Mouse (Mus musculus) brain, embryonic 14.5 days (tissue): Measurements from ENCODE around the gene Gm20379. TPM values are rescaled to one million over a fixed set of nuclear protein-coding genes. Genes with fewer than 3 reads are reported as not detected.

Source experiments
- DNase-seq: peaks from one replicate; pipeline ENCODE4 v3.0.0-alpha.2; 2011; ENCODE audit warnings: low read depth
- CTCF ChIP-seq: fragments of 200-500 bp; IDR thresholded peaks from 2 replicates; pipeline ENCODE4 v1.5.1; 2012; ENCODE audit warnings: inconsistent platforms, mild to moderate bottlenecking, moderate library complexity, borderline replicate concordance; ENCODE audit not compliant: insufficient read depth, insufficient read length; ENCODE audit errors: extremely low read depth
- POLR2A ChIP-seq: fragments of 200-500 bp; IDR thresholded peaks from 2 replicates; pipeline ENCODE4 v1.6.1; 2012; ENCODE audit warnings: mild to moderate bottlenecking, inconsistent platforms, borderline replicate concordance; ENCODE audit not compliant: poor library complexity, insufficient read depth, insufficient read length, severe bottlenecking; ENCODE audit errors: extremely low read depth
- polyA plus RNA-seq: library from polyadenylated mRNA; depleted of rRNA; stranded (reverse); fragments of >200 nt; gene quantifications from 2 replicates; pipeline ENCODE4 v1.2.3, GENCODE M21; 2012

The Gm20379 gene
- polyA plus RNA-seq, 1 experiment = not detected

- peak; percentile 53 for DNase-seq
- TF ChIP-seq CTCF = no peak
- TF ChIP-seq POLR2A = no peak
Observed at GRCm38 (mm10) chr13:92302466-92302865, 3.3 kb upstream of the Gm20379 start.

GRCm38 (mm10) chr13:92303062-92303948, 2.5 kb upstream of the Gm20379 start:
- no peak for TF ChIP-seq CTCF
- no peak for TF ChIP-seq POLR2A
- peak; percentile 24 for DNase-seq

GRCm38 (mm10) chr13:92304291-92304690, 1.5 kb upstream of the Gm20379 start:
- no peak for TF ChIP-seq POLR2A
- no peak for DNase-seq

GRCm38 (mm10) chr13:92314613-92315012, 8.8 kb downstream of the Gm20379 start:
- TF ChIP-seq CTCF = no peak
- TF ChIP-seq POLR2A = no peak
- no peak for DNase-seq

- DNase-seq = no peak
- TF ChIP-seq CTCF = no peak
- TF ChIP-seq POLR2A = no peak
Observed at GRCm38 (mm10) chr13:92320770-92321169, 15.0 kb downstream of the Gm20379 start.

- TF ChIP-seq POLR2A = no peak
- no peak for TF ChIP-seq CTCF
- no peak for DNase-seq
Observed at GRCm38 (mm10) chr13:92326030-92326429, 20.2 kb downstream of the Gm20379 start.

- TF ChIP-seq POLR2A (no peak), CTCF (no peak)
- DNase-seq = no peak
Observed at GRCm38 (mm10) chr13:92328000-92328399, 22.2 kb downstream of the Gm20379 start.

- DNase-seq = no peak
- TF ChIP-seq CTCF (no peak), POLR2A (no peak)
Observed at GRCm38 (mm10) chr13:92330621-92331020, 24.8 kb downstream of the Gm20379 start.

- no peak for DNase-seq
- no peak for TF ChIP-seq POLR2A
- TF ChIP-seq CTCF = no peak
Observed at GRCm38 (mm10) chr13:92332103-92332879, 26.5 kb downstream of the Gm20379 start.

- no peak for DNase-seq
Observed at GRCm38 (mm10) chr13:92336857-92337256, 31.1 kb downstream of the Gm20379 start.

GRCm38 (mm10) chr13:92337773-92338462, 32.1 kb downstream of the Gm20379 start:
- no peak for DNase-seq
- no peak for TF ChIP-seq POLR2A
- TF ChIP-seq CTCF = no peak

More at GRCm38 (mm10) chr13:92336857-92337256, 31.1 kb downstream of the Gm20379 start:
- TF ChIP-seq POLR2A (no peak), CTCF (no peak)
